Mouse (Mus musculus): ENCODE measurements around the gene Apof. TPM values are rescaled to one million over a fixed set of nuclear protein-coding genes. Genes with fewer than 3 reads are reported as not detected.
A peak's percentile ranks its signal among the peaks of the same experiment; 100 is the strongest.

Gene Apof
- total and polyA plus RNA-seq, 2 experiments from 2014 or later = 0.41 TPM; not detected in 1

DNA sequence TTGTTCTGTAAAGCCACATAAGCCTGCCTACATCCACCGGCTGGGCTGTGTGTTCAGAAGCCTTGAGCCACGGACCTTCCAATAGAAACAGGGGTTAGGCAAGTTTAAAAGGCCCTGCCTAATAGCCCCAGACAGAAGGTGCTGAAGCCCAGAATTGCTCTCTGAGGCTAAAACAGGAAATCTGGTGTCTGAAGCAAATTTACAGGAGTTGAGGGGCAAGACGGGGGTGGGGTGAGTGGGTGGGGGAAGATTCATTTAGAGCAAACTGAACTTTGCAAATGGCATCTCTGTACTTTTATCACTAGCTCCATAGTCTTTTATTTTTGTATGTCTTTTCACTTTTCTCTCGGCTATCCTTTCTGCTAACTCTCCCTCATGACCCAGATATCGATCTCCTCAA, 37.3 kb upstream of the Apof start:
- no peak overlapping the region for H3K27ac ChIP-seq
- no peaks in the 10 kb centered on the region for H3K27me3 ChIP-seq (ENCODE audit: insufficient read depth, low read length)

DNA sequence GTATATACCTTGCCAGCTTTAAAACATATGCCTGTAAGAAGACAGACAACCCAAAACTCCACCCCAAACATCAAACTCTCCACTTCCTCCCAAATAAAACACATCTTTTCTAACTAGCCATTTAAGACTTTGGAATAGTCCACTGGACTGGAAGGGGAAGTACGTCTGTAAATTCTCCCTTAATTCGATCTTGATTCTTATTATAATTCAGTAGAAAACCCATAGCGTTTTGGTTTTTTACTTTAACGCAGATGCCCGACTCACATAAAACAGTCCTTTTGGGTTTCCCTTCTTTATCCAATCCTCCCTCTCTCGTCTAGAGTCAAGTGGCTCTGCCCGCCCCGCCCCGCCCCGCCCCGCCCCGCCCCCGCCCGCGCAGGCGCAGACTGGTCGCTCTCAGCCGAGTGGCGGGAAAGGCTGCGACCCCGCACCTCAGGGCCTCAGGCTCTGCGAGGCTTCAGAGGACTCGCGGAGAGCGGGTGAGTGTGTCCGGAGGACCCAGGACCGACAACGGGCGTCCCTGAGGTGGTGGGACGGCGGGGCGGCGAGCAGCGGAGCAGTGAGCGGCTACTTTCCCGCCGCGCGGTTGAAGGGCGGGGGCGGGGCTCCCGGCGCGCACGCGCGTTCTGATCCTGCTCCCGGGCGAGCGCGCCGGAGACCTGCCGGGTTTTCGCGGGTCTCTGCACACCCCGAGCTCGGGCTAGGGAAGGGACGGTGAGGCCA, 36.6 kb upstream of the Apof start, which contains the start of gene Timeless:
Gene Timeless (plus strand): TSS at position 369 of the 723 bp plus-strand sequence.
- Histone ChIP-seq H3K9me3 (ENCODE audit: low read length) (no peaks in the 10 kb centered on the region), H3K4me1 (ENCODE audit: insufficient read depth, low read length) (0 out of 2 replicates have a peak, but pooled peaks cover 3% of the 10 kb centered on the region), H3K27ac (peak within 1 kb of the TSS; percentile 88), H3K36me3 (ENCODE audit: insufficient read depth, low read length) (no peaks in the 10 kb centered on the region), H3K27me3 (ENCODE audit: insufficient read depth, low read length) (no peaks in the 10 kb centered on the region), H3K9ac (replicated peaks; ENCODE audit: low read length) (peak within 1 kb of the TSS; percentile 67), H3K4me3 (ENCODE audit: low read length) (peak within 1 kb of the TSS; percentile 60), H3K4me2 (ENCODE audit: low read depth, low read length) (peak within 1 kb of the TSS; percentile 64)
- ATAC-seq (peak; percentile 94), DNase-seq (ENCODE audit: low spot score) (peak; percentile 90)
- 2% methylated on average over 56 of the region's 58 CpGs for WGBS
- no peak for TF ChIP-seq CTCF (IDR thresholded peaks at IDR 0.05; ENCODE audit: low read depth)

More for the DNA sequence above, 37.3 kb upstream of the Apof start:
- Histone ChIP-seq H3K36me3 (ENCODE audit: insufficient read depth, low read length) (no peaks in the 10 kb centered on the region), H3K4me1 (ENCODE audit: insufficient read depth, low read length) (0 out of 2 replicates have a peak, but pooled peaks cover 3% of the 10 kb centered on the region), H3K9me3 (ENCODE audit: low read length) (no peaks in the 10 kb centered on the region), H3K4me2 (ENCODE audit: low read depth, low read length) (peak overlapping the region; percentile 64), H3K9ac (replicated peaks; ENCODE audit: low read length) (no peak overlapping the region), H3K4me3 (ENCODE audit: low read length) (peak overlapping the region; percentile 60)
- DNase-seq (ENCODE audit: low spot score) (no peak), ATAC-seq (no peak)
- TF ChIP-seq CTCF (IDR thresholded peaks at IDR 0.05; ENCODE audit: low read depth) = no peak
- WGBS = 18% methylated on average over 5 of the region's 5 CpGs

DNA sequence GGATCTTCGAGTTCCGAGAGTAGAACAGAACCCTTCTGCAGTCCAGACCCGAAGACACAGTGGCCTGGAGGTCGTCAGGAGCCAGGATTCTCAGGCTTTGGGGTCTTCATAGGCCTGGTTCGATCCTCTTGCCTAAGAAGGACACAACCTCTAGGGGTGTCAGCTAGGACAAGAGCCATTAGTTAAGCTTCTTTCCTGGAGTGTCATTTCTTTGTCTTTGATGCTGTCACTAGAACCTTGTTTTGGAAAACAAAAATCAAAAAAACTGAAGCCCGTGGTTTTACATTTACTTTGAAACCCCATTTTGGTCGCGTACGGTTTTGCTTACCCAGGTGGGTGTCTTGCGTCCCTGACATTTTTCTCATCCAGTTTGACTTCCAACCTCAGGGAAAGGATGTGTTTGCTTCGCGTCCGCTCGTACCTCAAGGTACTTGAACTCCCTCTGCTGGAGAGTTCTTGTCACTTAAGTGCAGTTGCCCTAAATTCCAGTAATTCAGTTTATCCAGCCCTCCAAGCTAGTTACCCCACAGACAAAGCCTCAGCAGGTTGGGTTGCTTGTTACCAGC, 36.0 kb upstream of the Apof start:
- H3K9ac ChIP-seq (replicated peaks; ENCODE audit: low read length) = peak overlapping the region; percentile 67
- ATAC-seq (no peak; the same call in 1 of the 2 replicates), DNase-seq (ENCODE audit: low spot score) (peak; percentile 91)
- peak overlapping the region; percentile 88 for H3K27ac ChIP-seq
- WGBS = under 1% methylated on average over 14 of the region's 14 CpGs
- H3K4me3 ChIP-seq (ENCODE audit: low read length) = peak overlapping the region; percentile 60
- H3K9me3 ChIP-seq (ENCODE audit: low read length) = no peaks in the 10 kb centered on the region
- H3K27me3 ChIP-seq (ENCODE audit: insufficient read depth, low read length) = no peaks in the 10 kb centered on the region
- H3K36me3 ChIP-seq (ENCODE audit: insufficient read depth, low read length) = no peaks in the 10 kb centered on the region
- H3K4me2 ChIP-seq (ENCODE audit: low read depth, low read length) = peak overlapping the region; percentile 64
- 0 out of 2 replicates have a peak, but pooled peaks cover 3% of the 10 kb centered on the region for H3K4me1 ChIP-seq (ENCODE audit: insufficient read depth, low read length)
- peak; percentile 81 for TF ChIP-seq CTCF (IDR thresholded peaks at IDR 0.05; ENCODE audit: low read depth)

DNA sequence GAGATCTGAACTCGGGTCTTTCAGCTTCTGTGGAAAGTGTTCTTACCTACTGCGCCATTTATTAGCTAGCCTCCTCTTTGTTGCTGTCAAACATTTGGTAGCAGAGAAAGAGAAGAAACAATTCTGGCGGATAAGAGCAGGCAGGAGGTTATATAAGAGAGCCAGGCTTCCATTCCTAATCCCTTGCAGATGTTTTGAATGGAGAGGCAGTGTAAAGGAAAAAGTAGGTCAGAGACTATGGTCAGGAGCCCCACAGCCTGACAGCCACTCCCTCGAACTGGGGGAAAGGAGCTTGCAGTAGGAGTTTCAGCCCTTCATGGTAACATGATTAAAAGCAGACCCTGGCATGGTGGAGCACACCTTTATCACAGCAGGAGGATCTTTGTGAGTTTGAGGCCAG, 32.1 kb upstream of the Apof start:
- no peak for ATAC-seq
- peaks cover 5% of the 10 kb centered on the region; the same call in 1 of the 2 replicates for H3K36me3 ChIP-seq (ENCODE audit: insufficient read depth, low read length)
- H3K27me3 ChIP-seq (ENCODE audit: insufficient read depth, low read length) = no peaks in the 10 kb centered on the region
- no peak overlapping the region for H3K9ac ChIP-seq (replicated peaks; ENCODE audit: low read length)
- H3K27ac ChIP-seq = no peak overlapping the region
- no peak for DNase-seq (ENCODE audit: low spot score)
- H3K4me1 ChIP-seq (ENCODE audit: insufficient read depth, low read length) = no peaks in the 10 kb centered on the region
- 79% methylated on average over 4 of the region's 4 CpGs for WGBS
- no peak for TF ChIP-seq CTCF (IDR thresholded peaks at IDR 0.05; ENCODE audit: low read depth)
- H3K9me3 ChIP-seq (ENCODE audit: low read length) = no peaks in the 10 kb centered on the region
- H3K4me2 ChIP-seq (ENCODE audit: low read depth, low read length) = no peak overlapping the region
- no peak overlapping the region for H3K4me3 ChIP-seq (ENCODE audit: low read length)

DNA sequence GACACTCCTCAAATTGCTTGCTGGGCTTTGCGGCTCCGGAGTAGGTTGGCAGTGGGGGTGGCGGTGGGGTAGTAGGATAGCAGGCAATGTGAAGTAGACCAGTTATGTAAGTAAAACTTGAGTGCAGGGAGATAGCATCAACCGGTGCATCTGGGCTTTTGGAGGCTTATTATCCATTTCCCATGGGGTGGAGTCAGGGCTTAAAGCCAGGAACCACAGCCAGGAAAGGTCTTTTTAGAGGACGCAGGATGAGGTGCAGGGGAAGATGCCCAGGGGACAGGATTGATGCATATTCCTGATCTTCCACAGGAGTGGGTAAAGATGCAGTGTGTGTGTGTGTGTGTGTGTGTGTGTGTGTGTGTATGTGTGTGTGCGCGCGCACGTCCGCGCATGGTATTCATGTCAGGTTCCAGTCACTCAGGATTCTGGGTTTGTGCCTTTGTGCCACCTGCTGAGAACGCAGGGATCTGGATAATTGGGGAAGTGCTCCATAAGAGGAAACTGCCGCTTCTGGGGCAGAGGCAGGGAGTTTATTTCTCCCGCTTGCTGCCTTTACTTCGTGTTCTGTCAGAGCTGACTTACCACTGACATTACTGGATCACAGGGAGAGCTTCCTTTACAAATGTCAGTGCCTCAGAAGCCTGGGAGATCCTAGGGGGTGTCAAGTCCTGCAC, 30.5 kb upstream of the Apof start:
- H3K4me2 ChIP-seq (ENCODE audit: low read depth, low read length) = no peak overlapping the region
- 70% methylated on average over 15 of the region's 15 CpGs for WGBS
- DNase-seq (ENCODE audit: low spot score) (peak; percentile 21), ATAC-seq (no peak)
- H3K9ac ChIP-seq (replicated peaks; ENCODE audit: low read length) = no peak overlapping the region
- no peak overlapping the region for H3K27ac ChIP-seq
- H3K9me3 ChIP-seq (ENCODE audit: low read length) = no peaks in the 10 kb centered on the region
- no peak for TF ChIP-seq CTCF (IDR thresholded peaks at IDR 0.05; ENCODE audit: low read depth)
- no peaks in the 10 kb centered on the region for H3K4me1 ChIP-seq (ENCODE audit: insufficient read depth, low read length)
- H3K4me3 ChIP-seq (ENCODE audit: low read length) = no peak overlapping the region
- H3K27me3 ChIP-seq (ENCODE audit: insufficient read depth, low read length) = no peaks in the 10 kb centered on the region
- peaks cover 5% of the 10 kb centered on the region; the same call in 1 of the 2 replicates for H3K36me3 ChIP-seq (ENCODE audit: insufficient read depth, low read length)

DNA sequence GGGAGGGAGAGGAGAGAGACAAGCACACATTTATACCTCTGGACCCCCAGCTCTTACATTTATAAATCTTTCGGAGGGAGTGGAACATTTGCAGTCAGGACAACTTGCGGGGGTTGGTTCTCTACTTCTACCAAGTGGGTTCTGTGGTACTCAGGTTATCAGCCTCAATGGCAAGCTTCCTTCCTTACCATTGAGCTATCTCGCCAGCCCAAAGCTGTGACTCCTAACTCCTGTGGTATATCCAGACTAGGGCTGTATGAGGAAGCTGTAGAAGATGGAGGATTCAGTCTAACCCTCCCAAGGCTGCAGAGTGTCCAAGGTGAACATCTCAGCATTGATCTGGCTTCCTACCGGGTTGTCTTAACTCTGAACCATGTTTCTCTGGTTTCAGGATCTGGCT, 29.3 kb upstream of the Apof start:
- TF ChIP-seq CTCF (IDR thresholded peaks at IDR 0.05; ENCODE audit: low read depth) = no peak
- no peak for ATAC-seq
- WGBS = 95% methylated on average over 4 of the region's 4 CpGs
- no peaks in the 10 kb centered on the region for H3K4me1 ChIP-seq (ENCODE audit: insufficient read depth, low read length)
- no peaks in the 10 kb centered on the region for H3K9me3 ChIP-seq (ENCODE audit: low read length)
- peaks cover 9% of the 10 kb centered on the region for H3K36me3 ChIP-seq (ENCODE audit: insufficient read depth, low read length)
- no peak overlapping the region for H3K27ac ChIP-seq
- DNase-seq (ENCODE audit: low spot score) = no peak
- H3K4me3 ChIP-seq (ENCODE audit: low read length) = no peak overlapping the region
- H3K4me2 ChIP-seq (ENCODE audit: low read depth, low read length) = no peak overlapping the region
- H3K9ac ChIP-seq (replicated peaks; ENCODE audit: low read length) = no peak overlapping the region
- H3K27me3 ChIP-seq (ENCODE audit: insufficient read depth, low read length) = no peaks in the 10 kb centered on the region
